Mouse (Mus musculus) hindbrain, embryonic 14.5 days (tissue): Measurements from ENCODE around the gene Gabbr2. TPM values are rescaled to one million over a fixed set of nuclear protein-coding genes. Genes with fewer than 3 reads are reported as not detected.
"Not testable (repeated sequence)": the region's sequence is repeated elsewhere in the genome, so short reads cannot be mapped to it uniquely, and the experiment has no call there.

Source experiments
- ATAC-seq: fragments of 200-750 bp; cut with Nextera tagmentation; 2 replicates; pipeline ENCODE4 v1.8.0; 2017; ENCODE audit warnings: moderate number of reproducible peaks, mild to moderate bottlenecking, moderate TSS enrichment, moderate library complexity; ENCODE audit not compliant: low FRiP score
- DNase-seq: peaks from one replicate; pipeline ENCODE4 v3.0.0-alpha.2; 2015; ENCODE audit warnings: low spot score
- H3K27ac ChIP-seq: fragments of 300-500 bp; sonication (generic); 2 replicates; pipeline ENCODE4 v1.5.1; 2014; ENCODE audit warnings: mild to moderate bottlenecking, moderate library complexity
- H3K27me3 ChIP-seq: fragments of 300-500 bp; sonication (generic); 2 replicates; pipeline ENCODE4 v1.6.1; 2014; ENCODE audit warnings: mild to moderate bottlenecking, low read length, mixed read lengths; ENCODE audit not compliant: control insufficient read depth, insufficient read depth
- H3K36me3 ChIP-seq: fragments of 300-500 bp; sonication (generic); replicated peaks from 2 replicates; pipeline ENCODE4 v1.6.1; 2014; ENCODE audit not compliant: control insufficient read depth, insufficient read depth
- H3K4me1 ChIP-seq: fragments of 300-500 bp; sonication (generic); replicated peaks from 2 replicates; pipeline ENCODE4 v1.6.1; 2014; ENCODE audit warnings: antibody characterized with exemption, low read length, mixed read lengths; ENCODE audit not compliant: control insufficient read depth, insufficient read depth
- H3K4me2 ChIP-seq: fragments of 300-500 bp; sonication (generic); replicated peaks from 2 replicates; pipeline ENCODE4 v1.6.1; 2014; ENCODE audit warnings: mild to moderate bottlenecking, moderate library complexity
- H3K4me3 ChIP-seq: fragments of 300-500 bp; sonication (generic); replicated peaks from 2 replicates; pipeline ENCODE4 v1.5.1; 2014; ENCODE audit warnings: mild to moderate bottlenecking, low read length
- H3K9ac ChIP-seq: fragments of 300-500 bp; sonication (generic); 2 replicates; pipeline ENCODE4 v1.6.1; 2014
- H3K9me3 ChIP-seq: fragments of 300-500 bp; sonication (generic); 2 replicates; pipeline ENCODE4 v1.6.1; 2016; ENCODE audit warnings: low read length; ENCODE audit not compliant: control insufficient read depth
- WGBS: fragments of 180-500 bp; shearing (Covaris S2); extraction: QIAGEN DNeasy Blood & Tissue Kit; methylation state at CpG from one replicate; pipeline ENCODE4 v1.1.7; 2014; 5-methylcytosine and 5-hydroxymethylcytosine counted together
- polyA plus RNA-seq: library from polyadenylated mRNA; unstranded; fragments of >200 nt; fragmentation: Nextera tagmentation; extraction: Ambion mirVana; gene quantifications from 2 replicates; pipeline ENCODE4 v1.2.1, GENCODE M21; 2014

Gabbr2 gene
- polyA plus RNA-seq, 1 experiment from 2014 or later = 13.3 TPM

DNA sequence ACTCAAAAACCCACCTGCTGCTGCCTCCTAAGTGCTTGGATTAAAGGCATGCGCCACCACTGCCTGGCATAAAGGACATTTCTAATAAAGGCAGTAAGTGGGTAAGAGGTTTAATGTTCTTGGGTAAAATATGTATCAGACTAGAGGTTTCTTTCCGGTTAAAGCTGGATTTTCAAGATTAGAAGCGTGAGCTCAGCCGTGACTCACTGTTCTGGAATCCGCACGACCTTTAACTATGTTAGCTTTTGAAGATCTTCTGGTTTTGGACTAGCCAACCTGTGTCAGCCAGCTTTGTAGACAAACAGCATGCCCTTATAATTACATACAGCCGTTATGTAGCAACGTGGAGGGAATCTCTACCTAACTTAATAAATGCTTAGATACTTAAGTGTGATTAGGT lies 351.8 kb downstream of the Gabbr2 start:
- ATAC-seq (no peak), DNase-seq (no peak)
- H3K4me1 ChIP-seq = no peaks in the 10 kb centered on the region
- no peak overlapping the region for H3K4me3 ChIP-seq
- H3K27me3 ChIP-seq = no peaks in the 10 kb centered on the region
- H3K9me3 ChIP-seq = no peaks in the 10 kb centered on the region
- H3K9ac ChIP-seq = no peak overlapping the region
- no peak overlapping the region for H3K27ac ChIP-seq
- no peak overlapping the region for H3K4me2 ChIP-seq
- no peaks in the 10 kb centered on the region for H3K36me3 ChIP-seq
- WGBS = 85% methylated on average over 8 of the region's 8 CpGs

GRCm38 (mm10) chr4:46637250-46637649 lies 354.4 kb downstream of the Gabbr2 start:
- H3K27ac ChIP-seq, DNase-seq: not testable (repeated sequence)

DNA sequence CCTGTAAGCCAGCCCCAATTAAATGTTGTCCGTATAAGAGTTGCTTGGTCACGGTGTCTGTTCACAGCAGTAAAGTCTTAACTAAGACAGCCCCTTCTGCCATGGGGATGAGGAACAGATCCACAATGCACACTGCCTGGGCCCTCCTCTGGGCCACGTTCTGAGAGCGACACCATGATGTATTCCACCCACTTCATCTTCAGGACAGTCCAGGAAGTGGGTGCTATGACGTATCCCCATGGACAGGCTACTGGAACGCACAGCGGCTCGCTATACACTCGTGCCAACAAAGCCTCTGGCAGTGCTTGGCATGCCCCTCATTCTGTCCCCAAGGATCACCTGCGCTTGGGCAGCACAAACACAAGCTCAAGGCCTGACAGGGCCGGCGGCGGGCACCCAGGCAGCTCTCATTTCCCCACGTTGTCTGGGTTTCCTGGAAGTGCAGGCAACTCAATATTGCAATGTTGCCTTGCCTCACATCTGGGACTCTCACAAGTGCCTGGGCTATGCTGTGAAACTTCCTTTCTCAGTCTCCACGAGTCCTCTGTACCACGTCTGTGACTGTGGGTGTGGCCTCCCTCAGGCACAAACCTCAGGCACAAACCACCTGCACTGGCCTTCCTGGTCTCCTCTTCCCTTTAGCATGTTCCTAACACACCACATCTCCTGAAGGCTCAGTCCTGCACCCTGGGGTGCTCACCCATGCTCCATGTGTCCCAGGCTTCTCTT lies 355.8 kb downstream of the Gabbr2 start:
- no peaks in the 10 kb centered on the region for H3K9me3 ChIP-seq
- ATAC-seq (no peak), DNase-seq (no peak)
- H3K36me3 ChIP-seq = no peaks in the 10 kb centered on the region
- WGBS = 87% methylated on average over 16 of the region's 16 CpGs
- no peak overlapping the region for H3K4me3 ChIP-seq
- no peaks in the 10 kb centered on the region for H3K27me3 ChIP-seq
- no peak overlapping the region for H3K27ac ChIP-seq
- H3K4me1 ChIP-seq = no peaks in the 10 kb centered on the region
- no peak overlapping the region for H3K9ac ChIP-seq
- H3K4me2 ChIP-seq = no peak overlapping the region

More at GRCm38 (mm10) chr4:46637250-46637649, 354.4 kb downstream of the Gabbr2 start:
- H3K4me2 ChIP-seq, H3K27me3 ChIP-seq, H3K4me1 ChIP-seq, H3K9ac ChIP-seq, H3K4me3 ChIP-seq, H3K36me3 ChIP-seq, ATAC-seq, H3K9me3 ChIP-seq: not testable (repeated sequence)
- 93% methylated on average over 10 of the region's 10 CpGs for WGBS

DNA sequence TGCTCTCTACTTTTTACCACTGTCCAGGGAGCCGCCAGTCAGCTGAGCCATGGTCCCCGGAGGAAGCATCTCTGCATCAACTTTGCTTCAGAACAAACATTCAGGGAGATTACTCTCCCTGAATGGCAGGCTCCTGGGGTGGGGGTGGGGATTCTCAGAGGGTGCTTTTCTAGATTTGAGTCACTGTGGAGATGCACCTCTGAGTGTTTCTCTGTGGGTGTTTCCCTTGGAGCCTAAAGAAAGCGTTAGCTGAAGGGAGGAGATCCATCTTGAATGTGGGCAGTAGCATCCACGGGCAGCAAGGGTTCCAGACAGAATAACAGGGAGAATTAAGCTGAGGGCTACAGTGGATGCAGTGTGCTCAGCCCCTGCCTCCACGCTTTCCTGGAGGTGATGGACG lies 356.8 kb downstream of the Gabbr2 start:
- Histone ChIP-seq H3K27ac (no peak overlapping the region), H3K4me3 (no peak overlapping the region), H3K9me3 (no peaks in the 10 kb centered on the region), H3K4me2 (no peak overlapping the region), H3K27me3 (no peaks in the 10 kb centered on the region), H3K4me1 (no peaks in the 10 kb centered on the region), H3K36me3 (no peaks in the 10 kb centered on the region), H3K9ac (no peak overlapping the region)
- DNase-seq (no peak), ATAC-seq (no peak)
- 63% methylated on average over 6 of the region's 6 CpGs for WGBS

GRCm38 (mm10) chr4:46633565-46633964 lies 358.1 kb downstream of the Gabbr2 start:
- H3K4me2 ChIP-seq, ATAC-seq, H3K27ac ChIP-seq, H3K4me3 ChIP-seq, H3K27me3 ChIP-seq, H3K4me1 ChIP-seq, H3K9ac ChIP-seq, H3K36me3 ChIP-seq, DNase-seq, H3K9me3 ChIP-seq: not testable (repeated sequence)
- WGBS = 74% methylated on average over 6 of the region's 6 CpGs

- Histone ChIP-seq H3K27me3 (no peaks in the 10 kb centered on the region), H3K4me3 (no peak overlapping the region), H3K9me3 (no peaks in the 10 kb centered on the region), H3K4me2 (no peak overlapping the region), H3K9ac (no peak overlapping the region), H3K4me1 (no peaks in the 10 kb centered on the region), H3K36me3 (no peaks in the 10 kb centered on the region), H3K27ac (no peak overlapping the region)
- ATAC-seq (no peak), DNase-seq (no peak)
- WGBS = 80% methylated on average over 2 of the region's 2 CpGs
Observed at GRCm38 (mm10) chr4:46632465-46632864, 359.2 kb downstream of the Gabbr2 start.

- 62% methylated on average over 9 of the region's 9 CpGs for WGBS
- DNase-seq = no peak
- ATAC-seq = no peak
- no peaks in the 10 kb centered on the region for H3K4me1 ChIP-seq
- no peak overlapping the region for H3K4me3 ChIP-seq
- H3K9ac ChIP-seq = no peak overlapping the region
- H3K4me2 ChIP-seq = no peak overlapping the region
- H3K27me3 ChIP-seq = no peaks in the 10 kb centered on the region
- no peaks in the 10 kb centered on the region for H3K36me3 ChIP-seq
- no peak overlapping the region for H3K27ac ChIP-seq
- no peaks in the 10 kb centered on the region for H3K9me3 ChIP-seq
Observed at GRCm38 (mm10) chr4:46630390-46630789, 361.3 kb downstream of the Gabbr2 start.

DNA sequence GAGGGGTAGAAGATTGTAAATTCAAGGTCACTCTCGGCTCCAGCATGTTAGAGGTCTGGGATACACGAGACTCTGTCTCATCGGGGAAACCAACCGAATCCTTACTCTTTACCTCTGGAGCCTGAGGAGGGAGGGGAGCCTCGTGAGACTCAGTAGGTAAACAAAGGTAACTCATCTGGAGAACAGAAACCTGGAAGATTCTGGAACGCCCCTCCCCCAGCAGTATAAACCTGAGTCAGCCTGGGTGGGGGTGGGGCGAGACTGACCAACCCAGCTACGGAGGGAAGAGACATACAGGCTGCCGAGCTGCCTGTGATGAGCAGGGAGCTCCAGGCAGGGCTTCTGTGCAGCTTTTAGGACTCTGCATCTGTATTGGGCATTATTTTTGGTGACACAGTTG lies 362.8 kb downstream of the Gabbr2 start:
- no peak overlapping the region for H3K4me2 ChIP-seq

DNA sequence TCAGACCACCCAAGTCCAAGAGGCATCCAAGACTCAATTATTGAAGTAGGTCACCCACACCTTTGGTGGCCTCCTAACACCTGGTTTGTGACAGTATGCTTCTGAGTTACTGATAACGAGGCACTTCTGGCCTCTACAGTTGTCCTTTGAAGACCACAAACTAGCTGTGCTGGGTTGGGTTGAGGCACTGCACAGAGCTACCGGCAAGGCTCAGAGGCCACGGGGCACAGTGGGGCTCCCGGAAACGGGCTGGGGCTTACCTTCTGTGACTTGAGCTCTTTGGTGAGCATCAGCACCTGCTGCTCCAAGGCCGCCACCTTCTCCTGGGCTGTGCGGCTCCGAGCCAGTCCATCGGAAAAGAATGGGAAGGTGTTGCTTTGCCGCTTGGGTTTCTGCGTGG lies 363.6 kb downstream of the Gabbr2 start:
- WGBS = 87% methylated on average over 11 of the region's 11 CpGs
- no peak for DNase-seq
- Histone ChIP-seq H3K27me3 (no peaks in the 10 kb centered on the region), H3K9me3 (no peaks in the 10 kb centered on the region), H3K36me3 (no peaks in the 10 kb centered on the region), H3K4me2 (no peak overlapping the region), H3K4me3 (no peak overlapping the region), H3K27ac (no peak overlapping the region), H3K9ac (no peak overlapping the region), H3K4me1 (no peaks in the 10 kb centered on the region)
- ATAC-seq = no peak

More for the DNA sequence above, 362.8 kb downstream of the Gabbr2 start:
- Histone ChIP-seq H3K4me3 (no peak overlapping the region), H3K4me1 (no peaks in the 10 kb centered on the region), H3K9ac (no peak overlapping the region), H3K27ac (no peak overlapping the region), H3K27me3 (no peaks in the 10 kb centered on the region), H3K9me3 (no peaks in the 10 kb centered on the region), H3K36me3 (no peaks in the 10 kb centered on the region)
- no peak for DNase-seq
- no peak for ATAC-seq
- 50% methylated on average over 9 of the region's 9 CpGs for WGBS

- no peak for ATAC-seq
- Histone ChIP-seq H3K4me1 (no peaks in the 10 kb centered on the region), H3K36me3 (no peaks in the 10 kb centered on the region), H3K27me3 (no peaks in the 10 kb centered on the region), H3K4me2 (no peak overlapping the region), H3K9me3 (no peaks in the 10 kb centered on the region), H3K27ac (no peak overlapping the region), H3K4me3 (no peak overlapping the region), H3K9ac (no peak overlapping the region)
- 75% methylated on average over 10 of the region's 10 CpGs for WGBS
- DNase-seq = no peak
Observed at GRCm38 (mm10) chr4:46625101-46625500, 366.6 kb downstream of the Gabbr2 start.
